Mouse (Mus musculus) brown adipose tissue, adult 24 weeks (tissue): ENCODE results near the gene Mmp14. TPM values are rescaled to one million over a fixed set of nuclear protein-coding genes. Genes with fewer than 3 reads are reported as not detected.

Experiments used
- H3K27ac ChIP-seq: fragments of 200-500 bp; replicated peaks from 2 replicates; pipeline ENCODE4 v1.5.1; 2012; ENCODE audit warnings: low read depth, mild to moderate bottlenecking, low read length
- H3K4me1 ChIP-seq: fragments of 200-500 bp; 2 replicates; pipeline ENCODE4 v1.6.1; 2012; ENCODE audit warnings: low read length, mixed read lengths; ENCODE audit not compliant: control insufficient read depth, insufficient read depth, insufficient read length
- H3K4me3 ChIP-seq: fragments of 200-500 bp; 2 replicates; pipeline ENCODE4 v1.5.1; 2012; ENCODE audit warnings: low read depth, mild to moderate bottlenecking, low read length, moderate library complexity; ENCODE audit not compliant: insufficient read depth
- polyA plus RNA-seq: library from polyadenylated mRNA; stranded (reverse); fragments of >200 nt; gene quantifications from 2 replicates; pipeline ENCODE4 v1.2.4, GENCODE M21; 2012; ENCODE audit not compliant: missing spikeins, insufficient read depth, insufficient read length

The Mmp14 gene
- polyA plus RNA-seq, 1 experiment: 10.9 TPM

DNA sequence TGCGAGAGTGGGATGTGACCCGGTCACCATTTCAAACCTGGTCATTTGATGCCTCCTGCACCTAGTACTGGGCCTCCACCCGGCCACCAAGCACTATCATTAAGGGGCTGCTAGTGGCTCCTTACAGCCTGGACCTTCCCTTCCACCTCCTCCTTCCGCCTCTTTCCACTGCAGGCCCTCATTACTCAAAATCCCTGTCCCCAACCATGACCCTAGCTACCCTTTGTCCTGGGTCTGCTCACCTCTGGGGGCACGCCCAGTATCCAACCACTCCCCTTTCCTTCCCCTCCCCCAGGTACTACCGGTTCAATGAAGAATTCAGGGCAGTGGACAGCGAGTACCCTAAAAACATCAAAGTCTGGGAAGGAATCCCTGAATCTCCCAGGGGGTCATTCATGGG lies 8.2 kb downstream of the Mmp14 start:
- Histone ChIP-seq H3K4me3 (no peak overlapping the region), H3K4me1 (no peaks in the 10 kb centered on the region), H3K27ac (no peak overlapping the region)

DNA sequence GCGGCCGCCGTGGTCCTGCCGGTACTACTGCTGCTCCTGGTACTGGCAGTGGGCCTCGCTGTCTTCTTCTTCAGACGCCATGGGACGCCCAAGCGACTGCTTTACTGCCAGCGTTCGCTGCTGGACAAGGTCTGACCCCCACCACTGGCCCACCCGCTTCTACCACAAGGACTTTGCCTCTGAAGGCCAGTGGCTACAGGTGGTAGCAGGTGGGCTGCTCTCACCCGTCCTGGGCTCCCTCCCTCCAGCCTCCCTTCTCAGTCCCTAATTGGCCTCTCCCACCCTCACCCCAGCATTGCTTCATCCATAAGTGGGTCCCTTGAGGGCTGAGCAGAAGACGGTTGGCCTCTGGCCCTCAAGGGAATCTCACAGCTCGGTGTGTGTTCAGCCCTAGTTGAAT lies 9.1 kb downstream of the Mmp14 start:
- Histone ChIP-seq H3K27ac (no peak overlapping the region), H3K4me1 (no peaks in the 10 kb centered on the region), H3K4me3 (no peak overlapping the region)

DNA sequence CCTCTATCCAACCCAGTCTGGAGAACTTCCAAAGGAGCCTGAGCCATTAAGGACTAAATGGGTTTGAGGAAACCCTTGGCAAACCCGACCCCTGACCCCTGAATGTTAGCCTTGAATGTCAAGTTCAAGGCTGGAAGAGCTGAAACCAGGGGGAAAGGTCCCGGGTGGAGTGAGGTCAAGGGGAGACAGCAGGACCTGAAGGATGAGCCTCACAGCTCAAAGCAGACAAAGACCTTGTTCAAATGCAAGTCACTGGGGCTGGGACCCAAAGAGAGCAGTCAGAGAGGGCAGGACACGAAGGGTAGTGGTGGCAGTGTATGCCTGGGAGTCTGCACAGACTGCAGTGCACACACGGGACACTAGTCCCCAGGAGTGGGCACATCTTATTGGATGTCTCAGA lies 10.0 kb downstream of the Mmp14 start:
- Histone ChIP-seq H3K4me3 (no peak overlapping the region), H3K27ac (no peak overlapping the region), H3K4me1 (no peaks in the 10 kb centered on the region)

DNA sequence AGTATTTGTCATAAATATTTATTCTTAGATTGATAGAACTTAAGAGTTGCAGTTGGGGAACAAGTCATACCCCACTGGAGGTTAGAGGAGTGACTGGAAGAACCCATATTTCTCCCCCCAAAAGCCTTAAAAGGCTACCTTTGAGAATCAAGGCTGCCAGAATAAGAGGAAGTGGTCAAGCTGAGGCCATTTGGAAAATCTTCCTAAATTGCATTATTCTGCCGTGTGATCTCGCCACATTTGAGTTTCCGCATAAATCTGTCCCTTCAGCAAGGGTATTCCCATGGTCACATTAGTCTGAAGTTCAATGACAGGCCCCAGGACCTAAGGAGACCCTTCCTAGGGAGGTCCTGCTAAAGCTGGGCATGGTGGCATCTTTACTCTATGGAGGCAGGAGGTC lies 11.1 kb downstream of the Mmp14 start:
- no peak overlapping the region for H3K27ac ChIP-seq
- no peak overlapping the region for H3K4me3 ChIP-seq
- H3K4me1 ChIP-seq: no peaks in the 10 kb centered on the region

DNA sequence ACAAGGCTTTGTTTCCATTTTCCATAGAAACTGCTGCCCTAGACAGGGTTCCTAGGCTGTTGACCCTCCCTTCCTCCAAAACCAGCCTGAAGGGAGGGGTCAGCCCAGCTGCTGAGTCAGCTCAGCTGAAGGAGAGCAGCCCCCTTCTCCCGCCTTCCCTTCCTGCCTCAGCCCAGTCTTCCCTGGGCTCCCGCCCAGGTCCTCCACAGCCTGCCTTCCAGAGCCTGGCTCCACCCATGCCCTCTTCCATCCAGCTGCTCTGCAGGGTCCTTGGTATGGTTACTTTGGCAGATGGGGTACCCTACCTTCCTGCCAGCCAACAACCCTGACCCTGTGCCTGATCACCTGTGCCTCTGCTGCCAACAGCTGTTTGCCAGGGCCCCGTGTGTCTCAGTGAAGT lies 11.8 kb downstream of the Mmp14 start:
- Histone ChIP-seq H3K27ac (peak overlapping the region; percentile 71; the same call in 1 of the 2 replicates), H3K4me3 (no peak overlapping the region), H3K4me1 (no peaks in the 10 kb centered on the region)

DNA sequence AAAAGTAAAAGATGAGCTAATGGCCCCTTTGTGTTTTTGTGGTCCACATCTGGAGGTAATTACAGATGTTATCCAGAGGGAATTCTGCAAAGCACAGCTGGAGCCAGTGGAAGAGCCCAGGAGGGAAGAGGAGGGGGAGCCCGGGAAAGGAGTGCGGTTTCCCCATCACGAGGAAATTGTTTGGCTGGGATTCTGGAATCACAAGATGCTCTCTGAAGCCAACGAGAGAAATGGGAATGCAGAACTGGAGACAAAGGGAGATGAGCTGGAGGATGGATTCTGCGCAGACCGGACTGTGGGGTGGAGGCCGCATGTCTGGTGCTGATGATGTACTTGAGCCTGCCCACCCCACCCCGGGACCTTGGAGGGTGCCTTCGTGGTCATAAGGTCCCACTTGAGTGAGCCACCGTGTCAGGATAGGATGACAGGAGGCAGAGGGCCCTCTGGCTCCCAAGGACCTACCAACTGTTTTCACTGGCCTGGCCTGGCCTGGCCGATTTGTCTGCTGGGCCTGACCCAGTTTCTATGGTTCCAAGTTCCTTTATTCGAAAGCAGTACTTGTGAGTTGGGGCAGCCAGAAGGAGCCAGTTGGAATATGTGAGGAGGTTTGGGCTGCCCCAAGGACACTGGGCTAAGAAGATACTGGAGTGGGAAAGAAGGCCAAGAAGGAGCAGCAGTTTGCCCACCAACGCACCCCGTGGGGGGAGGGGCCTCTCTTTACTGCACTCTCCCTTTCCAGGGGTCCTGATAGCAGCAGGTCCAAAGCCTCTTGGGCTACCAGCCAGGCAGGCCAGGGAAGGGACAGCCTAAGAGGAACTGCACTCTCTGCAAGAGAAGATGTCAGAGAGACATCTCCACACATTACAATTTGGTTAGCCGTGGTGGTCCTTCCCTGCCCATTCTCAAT lies 12.6 kb downstream of the Mmp14 start:
- no peak overlapping the region for H3K4me3 ChIP-seq
- H3K27ac ChIP-seq: peak overlapping the region; percentile 56
- H3K4me1 ChIP-seq: no peaks in the 10 kb centered on the region

DNA sequence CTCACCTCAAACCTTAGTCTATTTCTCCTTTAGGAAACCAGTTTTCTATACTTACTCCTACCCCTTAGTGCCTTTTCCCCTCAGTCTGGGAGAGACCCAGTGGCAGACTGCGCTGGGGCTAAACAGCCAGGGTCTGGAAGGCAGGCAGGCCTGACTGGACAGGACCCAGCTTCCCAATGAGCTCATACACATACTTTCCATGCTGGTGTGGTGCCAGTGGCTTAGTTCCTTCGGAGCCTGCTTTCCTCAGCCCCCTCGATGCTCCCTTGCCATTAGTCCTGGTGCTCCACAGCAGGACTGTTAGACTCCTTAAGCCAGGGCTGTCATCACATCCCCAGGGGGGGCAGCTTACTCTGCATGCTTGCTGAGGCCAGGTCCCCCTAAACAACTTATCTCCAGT lies 14.1 kb downstream of the Mmp14 start:
- Histone ChIP-seq H3K27ac (no peak overlapping the region), H3K4me1 (no peaks in the 10 kb centered on the region), H3K4me3 (no peak overlapping the region)

DNA sequence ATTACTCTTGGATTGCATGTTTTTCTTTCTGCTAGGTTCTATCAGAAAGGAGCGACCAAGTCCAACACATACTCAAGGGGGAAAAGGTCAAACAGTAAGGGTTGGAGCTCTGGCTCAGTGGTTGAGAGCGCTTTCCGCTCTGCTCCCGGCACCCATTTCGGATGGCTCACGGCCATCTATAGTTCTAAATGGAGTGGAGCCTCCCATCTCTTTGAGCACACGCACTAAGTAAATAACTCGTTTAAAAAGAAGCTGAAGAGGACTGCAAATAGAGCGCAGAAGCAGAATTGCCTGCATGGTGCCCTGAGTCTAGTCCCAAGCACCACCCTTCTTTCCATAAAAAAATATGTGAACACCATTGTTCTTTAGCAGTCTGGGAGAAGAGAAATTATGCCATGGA lies 22.2 kb downstream of the Mmp14 start:
- no peak overlapping the region for H3K27ac ChIP-seq
- H3K4me1 ChIP-seq: no peaks in the 10 kb centered on the region
- H3K4me3 ChIP-seq: no peak overlapping the region

- no peak overlapping the region for H3K4me3 ChIP-seq
- H3K27ac ChIP-seq: no peak overlapping the region
- H3K4me1 ChIP-seq: no peaks in the 10 kb centered on the region
Measured at GRCm38 (mm10) chr14:54454669-54455528, 23.5 kb downstream of the Mmp14 start.

- Histone ChIP-seq H3K4me3 (no peak overlapping the region), H3K4me1 (no peaks in the 10 kb centered on the region), H3K27ac (no peak overlapping the region)
Measured at GRCm38 (mm10) chr14:54457907-54458569, 26.6 kb downstream of the Mmp14 start.

DNA sequence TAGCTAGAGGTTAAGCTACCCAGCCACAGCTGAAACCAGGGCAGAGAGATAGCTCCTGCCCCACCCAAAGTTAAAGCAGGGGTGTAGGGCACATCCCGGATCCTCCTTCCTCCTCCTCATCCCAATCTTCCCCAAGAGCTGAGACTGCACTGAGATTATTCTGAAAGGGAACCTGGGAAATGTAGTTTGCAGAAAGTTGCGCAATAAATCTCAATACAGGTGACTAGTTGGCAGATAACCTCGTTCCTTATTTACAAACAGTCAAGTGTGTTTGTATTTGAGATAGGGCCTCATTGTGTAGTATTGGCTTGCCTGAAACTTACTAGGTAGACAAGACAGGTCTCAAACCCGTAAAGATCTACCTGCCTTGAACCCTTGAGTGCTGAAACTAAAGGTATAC lies 30.7 kb downstream of the Mmp14 start:
- Histone ChIP-seq H3K4me3 (no peak overlapping the region), H3K27ac (no peak overlapping the region), H3K4me1 (no peaks in the 10 kb centered on the region)

DNA sequence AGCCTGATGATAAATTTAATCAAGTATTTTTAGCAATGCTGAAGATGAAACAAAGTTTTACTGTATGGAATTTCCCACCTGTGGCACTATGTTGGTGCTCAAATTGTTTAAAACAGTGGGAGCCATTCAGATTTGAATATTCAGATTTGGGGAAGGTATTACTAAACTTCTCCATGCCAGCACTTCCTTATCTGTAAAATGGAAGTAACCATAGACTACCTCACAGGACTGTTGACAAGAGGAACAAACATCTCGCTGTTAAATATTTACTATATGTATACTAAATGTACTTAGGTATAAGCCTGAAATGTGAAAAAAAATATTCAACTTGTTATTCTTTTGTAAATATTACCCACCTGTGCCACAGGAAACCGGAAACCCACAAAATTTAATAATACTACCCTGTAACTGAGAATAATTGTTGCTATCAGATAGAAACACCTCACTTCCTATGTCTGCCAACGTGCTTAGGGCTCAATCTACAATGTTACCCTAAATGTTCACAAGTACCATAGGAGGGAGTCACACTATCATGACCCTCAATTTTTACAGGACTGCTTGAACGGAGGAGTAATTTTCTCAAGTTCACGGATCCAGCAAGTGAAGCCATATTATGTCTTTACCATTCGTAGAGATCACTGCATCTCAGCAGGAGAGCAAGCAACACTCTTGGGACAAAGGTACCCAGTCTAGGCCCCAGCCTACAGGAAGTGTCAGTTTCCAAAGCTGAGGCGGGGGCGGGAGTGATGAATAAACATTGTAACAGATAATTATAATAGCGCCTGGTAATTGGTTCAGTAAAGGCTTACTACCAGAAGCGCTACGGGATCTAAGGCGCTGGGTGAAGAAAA lies 31.9 kb downstream of the Mmp14 start:
- Histone ChIP-seq H3K4me3 (peak overlapping the region; percentile 91), H3K4me1 (no peaks in the 10 kb centered on the region), H3K27ac (peak overlapping the region; percentile 77)

DNA sequence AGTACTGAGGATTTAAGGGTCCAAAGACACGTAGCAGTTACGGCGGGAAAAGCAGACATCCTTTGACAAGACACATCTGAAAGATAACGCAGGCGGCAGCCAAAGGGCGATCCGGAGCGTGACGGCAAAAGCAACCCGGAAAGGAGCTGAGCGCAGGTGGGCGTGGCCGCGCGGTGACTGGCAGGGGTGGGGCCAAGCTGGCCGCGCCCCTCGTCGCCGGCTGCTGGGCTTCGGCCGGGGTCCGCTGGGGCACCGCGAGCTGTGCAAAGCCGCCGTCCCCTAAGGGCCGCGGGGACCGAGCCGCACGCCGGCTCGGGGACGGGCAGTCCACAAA lies 32.5 kb downstream of the Mmp14 start, which contains the start of gene Lrp10:
Gene Lrp10 (plus strand): TSS at position 179 of the 334 bp plus-strand sequence.
- H3K4me1 ChIP-seq: no peaks in the 10 kb centered on the region
- H3K4me3 ChIP-seq: peak within 1 kb of the TSS; percentile 91
- peak within 1 kb of the TSS; percentile 77 for H3K27ac ChIP-seq

- Histone ChIP-seq H3K27ac (peak overlapping the region; percentile 49), H3K4me3 (peak overlapping the region; percentile 91), H3K4me1 (no peaks in the 10 kb centered on the region)
Measured at GRCm38 (mm10) chr14:54464293-54465005, 33.0 kb downstream of the Mmp14 start.
